Mouse (Mus musculus) hindbrain, embryonic 12.5 days (tissue): ENCODE results near the gene Adamtsl1. TPM values are rescaled to one million over a fixed set of nuclear protein-coding genes. Genes with fewer than 3 reads are reported as not detected.

Source experiments
- ATAC-seq: fragments of 200-750 bp; cut with Nextera tagmentation; 2 replicates; pipeline ENCODE4 v1.8.0; 2017; ENCODE audit warnings: moderate TSS enrichment; ENCODE audit not compliant: low FRiP score
- H3K27ac ChIP-seq: fragments of 300-500 bp; sonication (generic); 2 replicates; pipeline ENCODE4 v1.5.1; 2016; ENCODE audit warnings: mild to moderate bottlenecking
- H3K27me3 ChIP-seq: fragments of 300-500 bp; sonication (generic); 2 replicates; pipeline ENCODE4 v1.6.1; 2016; ENCODE audit warnings: mild to moderate bottlenecking
- H3K36me3 ChIP-seq: fragments of 300-500 bp; sonication (generic); 2 replicates; pipeline ENCODE4 v1.6.1; 2016; ENCODE audit warnings: mild to moderate bottlenecking
- H3K4me1 ChIP-seq: fragments of 300-500 bp; sonication (generic); 2 replicates; pipeline ENCODE4 v1.6.1; 2016
- H3K4me2 ChIP-seq: fragments of 300-500 bp; sonication (generic); replicated peaks from 2 replicates; pipeline ENCODE4 v1.6.1; 2016; ENCODE audit warnings: mild to moderate bottlenecking
- H3K4me3 ChIP-seq: fragments of 300-500 bp; sonication (generic); 2 replicates; pipeline ENCODE4 v1.5.1; 2016; ENCODE audit warnings: mild to moderate bottlenecking
- H3K9ac ChIP-seq: fragments of 300-500 bp; sonication (generic); 2 replicates; pipeline ENCODE4 v1.6.1; 2016; ENCODE audit warnings: mild to moderate bottlenecking, moderate library complexity
- H3K9me3 ChIP-seq: fragments of 300-500 bp; sonication (generic); replicated peaks from 2 replicates; pipeline ENCODE4 v1.6.1; 2016; ENCODE audit warnings: mild to moderate bottlenecking
- WGBS: fragments of 180-500 bp; shearing (Covaris S2); methylation state at CpG from one replicate; pipeline ENCODE4 v1.1.7; 2016; 5-methylcytosine and 5-hydroxymethylcytosine counted together
- polyA plus RNA-seq: library from polyadenylated mRNA; unstranded; fragments of >200 nt; fragmentation: Nextera tagmentation; extraction: Ambion mirVana; gene quantifications from 2 replicates; pipeline ENCODE4 v1.2.1, GENCODE M21; 2016

The Adamtsl1 gene
- polyA plus RNA-seq: 28.0 and 28.9 TPM in 2 replicates

- H3K9ac ChIP-seq: peak within 1 kb of the TSS; percentile 70
- H3K27ac ChIP-seq: no peak within 1 kb of the TSS
- peak within 1 kb of the TSS; percentile 61 for H3K4me3 ChIP-seq
- H3K27me3 ChIP-seq: peaks cover 28% of the 10 kb centered on the region
- peak within 1 kb of the TSS; percentile 95 for H3K4me2 ChIP-seq
- H3K4me1 ChIP-seq: peaks cover 11% of the 10 kb centered on the region; the same call in 1 of the 2 replicates
- H3K36me3 ChIP-seq: no peaks in the 10 kb centered on the region
- WGBS: 3% methylated on average over 9 of the region's 9 CpGs
- H3K9me3 ChIP-seq: no peaks in the 10 kb centered on the region
- peak; percentile 55 for ATAC-seq
Observed at GRCm38 (mm10) chr4:85513792-85514191, at the start of gene Adamtsl1. Adamtsl1 (plus strand) TSS chr4:85514172.

GRCm38 (mm10) chr4:85483586-85483985 lies 30.4 kb upstream of the Adamtsl1 start:
- Histone ChIP-seq H3K27ac (no peak overlapping the region), H3K9me3 (no peaks in the 10 kb centered on the region), H3K9ac (no peak overlapping the region), H3K4me2 (no peak overlapping the region), H3K36me3 (no peaks in the 10 kb centered on the region), H3K4me3 (no peak overlapping the region), H3K4me1 (peaks cover 4% of the 10 kb centered on the region; the same call in 1 of the 2 replicates), H3K27me3 (no peaks in the 10 kb centered on the region)
- WGBS: 93% methylated on average over 6 of the region's 6 CpGs
- ATAC-seq: no peak

GRCm38 (mm10) chr4:85486316-85486946 lies 27.5 kb upstream of the Adamtsl1 start:
- Histone ChIP-seq H3K4me1 (peaks cover 4% of the 10 kb centered on the region; the same call in 1 of the 2 replicates), H3K9ac (no peak overlapping the region), H3K9me3 (no peaks in the 10 kb centered on the region), H3K36me3 (no peaks in the 10 kb centered on the region), H3K4me2 (no peak overlapping the region), H3K27me3 (no peaks in the 10 kb centered on the region), H3K4me3 (no peak overlapping the region), H3K27ac (no peak overlapping the region)
- 48% methylated on average over 10 of the region's 10 CpGs for WGBS
- ATAC-seq: no peak

GRCm38 (mm10) chr4:85505718-85506117 lies 8.3 kb upstream of the Adamtsl1 start:
- no peaks in the 10 kb centered on the region for H3K36me3 ChIP-seq
- ATAC-seq: no peak
- no peaks in the 10 kb centered on the region for H3K27me3 ChIP-seq
- WGBS: 74% methylated on average over 3 of the region's 3 CpGs
- H3K4me1 ChIP-seq: no peaks in the 10 kb centered on the region
- H3K9me3 ChIP-seq: no peaks in the 10 kb centered on the region
- H3K9ac ChIP-seq: no peak overlapping the region
- no peak overlapping the region for H3K4me2 ChIP-seq
- no peak overlapping the region for H3K27ac ChIP-seq
- no peak overlapping the region for H3K4me3 ChIP-seq

GRCm38 (mm10) chr4:85506976-85507375 lies 7.0 kb upstream of the Adamtsl1 start:
- no peak overlapping the region for H3K4me3 ChIP-seq
- WGBS: 68% methylated on average over 2 of the region's 2 CpGs

GRCm38 (mm10) chr4:85507491-85507890 lies 6.5 kb upstream of the Adamtsl1 start:
- 80% methylated on average over 5 of the region's 5 CpGs for WGBS
- H3K4me3 ChIP-seq: no peak overlapping the region

More at GRCm38 (mm10) chr4:85506976-85507375, 7.0 kb upstream of the Adamtsl1 start:
- no peaks in the 10 kb centered on the region for H3K36me3 ChIP-seq
- H3K4me2 ChIP-seq: no peak overlapping the region
- no peaks in the 10 kb centered on the region for H3K4me1 ChIP-seq
- H3K9ac ChIP-seq: no peak overlapping the region
- ATAC-seq: no peak
- no peaks in the 10 kb centered on the region for H3K9me3 ChIP-seq
- H3K27ac ChIP-seq: no peak overlapping the region
- H3K27me3 ChIP-seq: 0 out of 2 replicates have a peak, but pooled peaks cover 6% of the 10 kb centered on the region

GRCm38 (mm10) chr4:85513288-85513687 lies 684 bp upstream of the Adamtsl1 start:
- WGBS: 46% methylated on average over 7 of the region's 7 CpGs
- ATAC-seq: no peak
- Histone ChIP-seq H3K27ac (no peak overlapping the region), H3K9me3 (no peaks in the 10 kb centered on the region), H3K4me1 (peaks cover 11% of the 10 kb centered on the region; the same call in 1 of the 2 replicates), H3K9ac (no peak overlapping the region), H3K4me2 (peak overlapping the region; percentile 95), H3K36me3 (no peaks in the 10 kb centered on the region), H3K4me3 (no peak overlapping the region), H3K27me3 (peaks cover 28% of the 10 kb centered on the region)

More at GRCm38 (mm10) chr4:85507491-85507890, 6.5 kb upstream of the Adamtsl1 start:
- Histone ChIP-seq H3K27me3 (peaks cover 8% of the 10 kb centered on the region; the same call in 1 of the 2 replicates), H3K36me3 (no peaks in the 10 kb centered on the region), H3K27ac (no peak overlapping the region), H3K4me1 (no peaks in the 10 kb centered on the region), H3K9me3 (no peaks in the 10 kb centered on the region), H3K9ac (no peak overlapping the region), H3K4me2 (no peak overlapping the region)
- no peak for ATAC-seq

- under 1% methylated on average over 33 of the region's 33 CpGs for WGBS
Observed at GRCm38 (mm10) chr4:85514205-85514681, 271 bp downstream of the Adamtsl1 start.

GRCm38 (mm10) chr4:85526966-85527566 lies 13.1 kb downstream of the Adamtsl1 start:
- H3K27me3 ChIP-seq: no peaks in the 10 kb centered on the region
- H3K4me1 ChIP-seq: no peaks in the 10 kb centered on the region
- no peak overlapping the region for H3K27ac ChIP-seq
- no peaks in the 10 kb centered on the region for H3K36me3 ChIP-seq
- no peak overlapping the region for H3K4me3 ChIP-seq
- no peak overlapping the region for H3K9ac ChIP-seq
- WGBS: 69% methylated on average over 7 of the region's 7 CpGs
- no peak overlapping the region for H3K4me2 ChIP-seq
- H3K9me3 ChIP-seq: no peaks in the 10 kb centered on the region
- ATAC-seq: no peak

More at GRCm38 (mm10) chr4:85514205-85514681, 271 bp downstream of the Adamtsl1 start:
- Histone ChIP-seq H3K9me3 (no peaks in the 10 kb centered on the region), H3K4me2 (peak overlapping the region; percentile 95), H3K4me1 (peaks cover 11% of the 10 kb centered on the region; the same call in 1 of the 2 replicates), H3K36me3 (no peaks in the 10 kb centered on the region), H3K27me3 (peaks cover 28% of the 10 kb centered on the region), H3K27ac (no peak overlapping the region), H3K4me3 (peak overlapping the region; percentile 61), H3K9ac (peak overlapping the region; percentile 70)
- peak; percentile 93 for ATAC-seq

- no peaks in the 10 kb centered on the region for H3K9me3 ChIP-seq
- no peak for ATAC-seq
- H3K4me3 ChIP-seq: no peak overlapping the region
- WGBS: 86% methylated on average over 1 of the region's 1 CpGs
- no peaks in the 10 kb centered on the region for H3K4me1 ChIP-seq
- H3K27ac ChIP-seq: no peak overlapping the region
- no peaks in the 10 kb centered on the region for H3K36me3 ChIP-seq
- H3K9ac ChIP-seq: no peak overlapping the region
- H3K27me3 ChIP-seq: no peaks in the 10 kb centered on the region
- H3K4me2 ChIP-seq: no peak overlapping the region
Observed at GRCm38 (mm10) chr4:85529852-85530251, 15.9 kb downstream of the Adamtsl1 start.

GRCm38 (mm10) chr4:85539677-85540076 lies 25.7 kb downstream of the Adamtsl1 start:
- Histone ChIP-seq H3K27ac (no peak overlapping the region), H3K36me3 (no peaks in the 10 kb centered on the region), H3K4me3 (no peak overlapping the region), H3K4me2 (no peak overlapping the region), H3K4me1 (no peaks in the 10 kb centered on the region), H3K9me3 (no peaks in the 10 kb centered on the region), H3K9ac (no peak overlapping the region), H3K27me3 (no peaks in the 10 kb centered on the region)
- 76% methylated on average over 5 of the region's 5 CpGs for WGBS
- ATAC-seq: no peak

- H3K4me2 ChIP-seq: no peak overlapping the region
- no peak overlapping the region for H3K9ac ChIP-seq
- no peaks in the 10 kb centered on the region for H3K9me3 ChIP-seq
- no peak overlapping the region for H3K27ac ChIP-seq
- ATAC-seq: no peak
- no peaks in the 10 kb centered on the region for H3K27me3 ChIP-seq
- no peaks in the 10 kb centered on the region for H3K36me3 ChIP-seq
- H3K4me3 ChIP-seq: no peak overlapping the region
- WGBS: 87% methylated on average over 4 of the region's 4 CpGs
- H3K4me1 ChIP-seq: no peaks in the 10 kb centered on the region
Observed at GRCm38 (mm10) chr4:85543221-85543620, 29.2 kb downstream of the Adamtsl1 start.
